Mouse (Mus musculus): ENCODE results near the gene E030018B13Rik. TPM values are rescaled to one million over a fixed set of nuclear protein-coding genes. Genes with fewer than 3 reads are reported as not detected.

The E030018B13Rik gene
- polyA plus RNA-seq (2012; rRNA removed; ENCODE audit: low replicate concordance), result not detected in 2 replicates

GRCm38 (mm10) chr7:63916268-63916907 is at the start of gene E030018B13Rik:
TSS of gene E030018B13Rik (plus strand) at chr7:63916857.

GRCm38 (mm10) chr7:63938914-63939396 is 22.3 kb downstream of the E030018B13Rik start, which contains the start of gene Klf13:
TSS of gene Klf13 (minus strand) at chr7:63938915.

Other genes starting within 250 kb of the E030018B13Rik start
- gene Klf13, start 22.1 kb downstream of the E030018B13Rik start, polyA plus RNA-seq (2012; rRNA removed; ENCODE audit: low replicate concordance), result 30.4 and 34.1 TPM in 2 replicates
- not detected in 2 replicates for gene Trpm1, start 237.0 kb downstream of the E030018B13Rik start, polyA plus RNA-seq (2012; rRNA removed; ENCODE audit: low replicate concordance)